Mouse (Mus musculus) retina, postnatal 7 days (tissue): ENCODE measurements around the gene Nav2.

Experiments
- DNase-seq: peaks from one replicate; pipeline ENCODE4 v3.0.0-alpha.2; 2012; ENCODE audit warnings: low read depth, low spot score

The Nav2 gene

GRCm38 (mm10) chr7:49548397-49548796 lies 639.9 kb downstream of the Nav2 start:
- DNase-seq, result no peak

- DNase-seq, result no peak
Observed at GRCm38 (mm10) chr7:49553236-49553981, 644.9 kb downstream of the Nav2 start.

GRCm38 (mm10) chr7:49558240-49558640 lies 649.7 kb downstream of the Nav2 start:
- no peak for DNase-seq

GRCm38 (mm10) chr7:49558895-49559294 lies 650.4 kb downstream of the Nav2 start:
- no peak for DNase-seq

GRCm38 (mm10) chr7:49560012-49560411 lies 651.5 kb downstream of the Nav2 start:
- no peak for DNase-seq

GRCm38 (mm10) chr7:49562404-49562803 lies 653.9 kb downstream of the Nav2 start:
- DNase-seq, result no peak

- DNase-seq, result no peak
Observed at GRCm38 (mm10) chr7:49562851-49563250, 654.3 kb downstream of the Nav2 start.

- no peak for DNase-seq
Observed at GRCm38 (mm10) chr7:49565084-49565483, 656.6 kb downstream of the Nav2 start.

- DNase-seq, result no peak
Observed at GRCm38 (mm10) chr7:49565798-49566197, 657.3 kb downstream of the Nav2 start.

- DNase-seq, result no peak
Observed at GRCm38 (mm10) chr7:49567346-49568034, 659.0 kb downstream of the Nav2 start.

GRCm38 (mm10) chr7:49569646-49570045 lies 661.1 kb downstream of the Nav2 start:
- no peak for DNase-seq

GRCm38 (mm10) chr7:49571606-49572005 lies 663.1 kb downstream of the Nav2 start:
- no peak for DNase-seq

GRCm38 (mm10) chr7:49575226-49575625 lies 666.7 kb downstream of the Nav2 start:
- DNase-seq, result no peak

GRCm38 (mm10) chr7:49577096-49577495 lies 668.6 kb downstream of the Nav2 start:
- no peak for DNase-seq

- DNase-seq, result no peak
Observed at GRCm38 (mm10) chr7:49581951-49582350, 673.4 kb downstream of the Nav2 start.

GRCm38 (mm10) chr7:49582551-49582950 lies 674.0 kb downstream of the Nav2 start:
- no peak for DNase-seq

- no peak for DNase-seq
Observed at GRCm38 (mm10) chr7:49583176-49583575, 674.7 kb downstream of the Nav2 start.

GRCm38 (mm10) chr7:49586530-49587120 lies 678.1 kb downstream of the Nav2 start:
- no peak for DNase-seq

GRCm38 (mm10) chr7:49589635-49590034 lies 681.1 kb downstream of the Nav2 start:
- DNase-seq, result no peak

- no peak for DNase-seq
Observed at GRCm38 (mm10) chr7:49597776-49598175, 689.3 kb downstream of the Nav2 start.

GRCm38 (mm10) chr7:49598225-49598624 lies 689.7 kb downstream of the Nav2 start:
- no peak for DNase-seq

- no peak for DNase-seq
Observed at GRCm38 (mm10) chr7:49599950-49600349, 691.4 kb downstream of the Nav2 start.
